Mouse (Mus musculus): ENCODE results near the gene Dab1.

Dab1 gene

DNA sequence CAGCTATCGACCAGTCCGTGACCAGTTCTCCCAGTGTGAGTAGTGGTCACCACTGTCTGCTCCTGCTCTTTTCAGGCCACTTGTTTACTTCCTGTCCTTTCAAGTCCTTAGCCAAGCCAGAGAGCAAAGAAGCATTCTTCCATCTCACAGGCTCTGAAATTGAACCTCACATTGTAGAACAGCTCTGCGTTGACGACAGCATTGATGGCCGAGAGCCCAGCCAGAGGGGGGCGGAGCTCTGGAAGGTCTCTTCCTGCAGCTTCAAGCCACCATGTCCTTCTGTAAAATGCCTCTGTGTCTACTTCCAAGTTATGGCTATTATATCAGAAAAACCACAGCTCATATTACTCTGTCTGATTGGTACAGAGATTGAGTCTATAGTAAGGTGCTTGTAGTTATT is 1127.3 kb downstream of the Dab1 start:
- no peak for DNase-seq (ENCODE audit: low spot score)

DNA sequence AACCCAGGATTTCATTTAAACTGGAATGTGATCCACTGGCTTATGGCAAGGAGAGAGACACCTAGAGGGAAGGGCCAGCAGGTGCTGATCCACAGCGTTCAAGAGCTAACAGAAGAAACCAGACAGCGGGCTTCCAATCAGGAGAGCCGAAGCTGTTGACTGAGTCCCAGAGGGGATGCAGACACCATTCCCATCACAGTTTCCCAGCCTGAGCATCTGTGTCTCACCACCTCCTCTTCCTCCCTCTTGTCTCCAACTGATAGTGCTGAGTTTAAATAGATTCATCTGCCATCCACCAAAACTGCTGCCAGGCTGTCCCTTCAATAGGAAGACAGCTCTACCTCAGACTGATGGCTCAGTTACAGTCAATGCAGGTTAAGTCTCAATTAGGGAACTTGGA is 1134.9 kb downstream of the Dab1 start:
- no peak for DNase-seq (ENCODE audit: low spot score)

DNA sequence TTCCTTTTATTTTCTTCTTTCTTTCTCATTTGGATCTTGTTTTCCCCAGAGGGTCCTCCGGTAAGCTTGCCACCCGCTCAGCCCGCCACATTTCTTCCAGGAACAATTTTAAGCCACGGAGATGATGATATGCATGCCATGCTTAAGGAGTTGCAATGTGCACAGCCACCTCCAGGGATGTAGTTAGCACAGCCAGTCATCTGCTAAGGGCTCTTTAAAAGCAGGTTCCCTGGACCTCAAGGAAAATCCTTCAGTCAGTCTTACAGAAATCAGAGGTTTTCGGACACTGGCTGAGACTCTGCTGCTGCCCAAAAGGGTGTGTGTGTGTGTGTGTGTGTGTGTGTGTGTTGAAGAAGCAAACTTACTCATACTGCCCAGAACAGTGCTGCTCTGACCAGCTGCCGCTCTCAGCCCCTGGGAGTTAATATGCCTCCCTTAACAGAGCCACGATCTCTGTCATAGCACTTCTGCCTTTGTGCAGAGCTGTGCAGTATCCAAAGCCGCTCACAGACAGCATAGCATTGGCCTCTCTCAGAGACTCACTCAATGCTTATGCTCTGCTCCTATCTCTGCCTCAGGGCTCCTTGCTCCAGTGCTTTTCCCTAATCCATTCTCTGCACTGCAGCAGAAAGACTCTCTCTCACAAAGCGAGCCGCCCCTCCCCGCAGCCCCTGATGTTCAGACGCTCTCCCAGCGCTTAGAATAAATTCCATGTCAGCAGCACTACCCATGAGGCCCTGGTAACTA is 1141.9 kb downstream of the Dab1 start:
- no peak for DNase-seq (ENCODE audit: low spot score)

DNA sequence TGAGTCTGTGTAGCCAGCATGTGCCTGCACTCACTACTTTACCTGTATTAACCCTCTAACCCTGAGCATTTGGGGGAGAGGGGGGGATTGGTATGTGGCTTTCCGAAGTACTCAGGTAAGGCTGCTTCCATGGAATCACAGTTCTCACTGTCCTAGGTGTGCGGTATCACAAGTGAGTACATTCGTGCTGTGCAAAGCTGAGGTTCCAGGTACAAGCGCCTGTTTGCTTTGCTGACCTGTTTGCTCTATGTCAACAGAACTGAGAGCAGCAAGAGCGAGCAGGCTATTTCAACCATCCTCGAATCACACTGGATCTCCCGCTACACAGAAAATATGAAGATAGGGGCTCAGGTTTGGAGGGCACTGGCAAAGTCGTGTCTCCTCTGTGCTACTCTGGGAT is 1146.9 kb downstream of the Dab1 start, which contains the start of gene C8b:
Gene C8b, plus strand, starts transcription at position 253 of the 400 bp plus-strand sequence.
- DNase-seq (ENCODE audit: low spot score) = no peak

DNA sequence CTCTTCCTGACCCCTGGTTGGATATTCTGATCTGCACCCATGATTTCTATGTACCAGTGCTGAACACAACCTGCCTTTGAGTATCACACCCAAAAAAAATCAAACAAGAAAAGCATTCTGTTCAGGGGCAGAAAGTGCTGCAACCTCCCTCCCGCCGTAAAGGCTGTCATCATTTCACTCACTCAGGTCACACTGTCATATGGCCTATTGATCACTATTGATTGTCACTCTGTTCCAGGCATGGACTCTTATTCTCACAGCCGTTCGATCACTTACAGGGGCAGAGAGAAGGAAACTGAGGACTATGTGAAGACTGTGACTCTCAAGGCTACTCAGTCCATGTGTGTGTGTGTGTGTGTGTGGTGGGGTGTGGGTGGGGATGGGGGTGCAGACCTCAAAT is 1149.0 kb downstream of the Dab1 start:
- DNase-seq (ENCODE audit: low spot score) = no peak

DNA sequence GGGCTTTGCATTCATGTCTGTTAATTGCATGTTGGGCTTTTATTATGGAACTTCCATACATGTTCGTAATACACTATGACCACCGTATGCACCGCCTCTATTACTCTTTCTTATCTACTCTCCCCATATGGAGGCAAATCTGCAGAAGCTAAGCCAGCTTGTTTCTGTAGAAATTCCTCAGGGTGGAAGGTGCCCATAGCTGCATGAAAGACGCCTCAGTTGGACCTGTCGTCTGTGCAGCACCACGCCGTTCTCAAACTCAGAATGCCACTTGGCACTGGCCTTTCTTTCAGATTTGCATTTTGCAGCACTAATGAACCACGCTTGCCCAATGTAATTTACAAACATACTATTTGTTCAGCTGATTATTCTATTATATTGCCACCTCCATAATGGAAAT is 1150.4 kb downstream of the Dab1 start:
- DNase-seq (ENCODE audit: low spot score) = no peak

DNA sequence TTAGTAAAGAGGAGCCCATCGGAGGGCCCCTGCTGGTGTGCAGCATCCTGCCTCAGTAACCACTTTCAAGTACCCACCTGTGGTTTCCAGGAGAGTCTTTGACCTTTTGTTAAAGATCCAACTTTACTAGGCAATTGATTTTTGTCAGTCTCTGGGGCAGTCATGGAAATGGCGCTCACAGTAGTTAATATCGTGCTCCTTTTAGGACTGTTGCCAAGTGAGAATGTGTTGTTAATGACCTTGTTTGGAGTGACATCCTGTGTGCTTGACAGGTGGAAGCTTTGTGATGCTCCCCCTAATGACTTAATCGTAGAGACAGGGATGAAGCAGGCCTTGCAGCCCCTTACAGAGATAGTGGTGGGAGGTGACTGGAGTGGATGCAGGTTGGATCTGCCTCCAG is 1151.2 kb downstream of the Dab1 start:
- no peak for DNase-seq (ENCODE audit: low spot score)

DNA sequence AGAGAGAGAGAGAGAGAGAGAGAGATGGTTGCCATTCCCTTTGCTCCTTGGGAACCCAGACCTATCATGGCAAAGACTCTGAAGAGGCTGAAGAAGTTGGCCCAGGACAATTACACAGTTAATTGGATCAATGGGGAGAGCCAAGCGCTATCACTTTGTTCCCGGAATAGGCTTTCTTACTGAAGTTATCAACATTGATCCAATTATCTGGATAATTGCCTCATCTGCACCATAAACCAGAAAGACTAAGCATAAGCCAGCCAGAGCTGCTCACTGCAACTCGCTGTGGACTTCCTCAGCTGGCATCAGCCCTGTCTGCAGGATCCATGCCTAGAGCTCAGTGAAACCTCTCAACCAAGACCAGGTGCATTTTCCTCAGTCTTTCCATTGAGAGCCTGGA is 1156.4 kb downstream of the Dab1 start:
- DNase-seq (ENCODE audit: low spot score) = no peak

DNA sequence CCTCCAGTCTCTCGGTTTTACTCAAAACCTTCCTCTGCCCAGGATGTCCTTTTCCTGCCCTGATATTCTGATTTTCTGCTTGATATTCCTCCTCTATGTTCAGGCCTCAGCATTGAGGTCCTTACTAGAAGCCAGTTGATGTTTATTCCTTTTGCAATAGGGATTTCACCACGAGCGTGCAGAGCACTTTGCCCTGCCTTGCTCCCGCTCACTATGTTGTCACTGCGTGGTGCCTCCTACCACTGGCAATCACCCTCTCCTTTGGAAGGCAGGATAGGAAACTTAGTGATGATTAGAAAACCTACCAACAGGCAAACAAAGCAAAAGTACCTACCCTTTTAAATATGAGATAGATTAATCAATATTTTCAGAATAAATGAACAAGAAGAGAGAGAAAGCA is 1160.3 kb downstream of the Dab1 start:
- no peak for DNase-seq (ENCODE audit: low spot score)

DNA sequence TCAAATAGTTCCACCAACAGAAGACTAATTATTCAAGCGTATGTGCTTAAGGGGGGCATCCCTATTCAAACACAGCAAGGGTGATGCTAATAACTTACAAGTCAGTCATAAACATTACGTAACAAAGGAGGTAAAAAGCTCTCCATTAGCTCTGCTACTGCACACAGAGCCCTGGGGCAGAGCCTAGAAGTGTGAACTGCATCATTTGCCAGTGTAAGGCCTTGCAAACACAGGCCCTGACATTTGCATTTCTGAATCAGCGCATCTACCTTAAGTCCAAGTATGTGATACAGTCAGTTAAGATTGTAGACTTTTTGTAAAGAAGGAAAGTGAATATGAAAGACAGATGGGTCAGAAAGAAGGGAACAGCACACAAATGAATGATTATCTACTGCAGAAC is 1162.3 kb downstream of the Dab1 start:
- no peak for DNase-seq (ENCODE audit: low spot score)

DNA sequence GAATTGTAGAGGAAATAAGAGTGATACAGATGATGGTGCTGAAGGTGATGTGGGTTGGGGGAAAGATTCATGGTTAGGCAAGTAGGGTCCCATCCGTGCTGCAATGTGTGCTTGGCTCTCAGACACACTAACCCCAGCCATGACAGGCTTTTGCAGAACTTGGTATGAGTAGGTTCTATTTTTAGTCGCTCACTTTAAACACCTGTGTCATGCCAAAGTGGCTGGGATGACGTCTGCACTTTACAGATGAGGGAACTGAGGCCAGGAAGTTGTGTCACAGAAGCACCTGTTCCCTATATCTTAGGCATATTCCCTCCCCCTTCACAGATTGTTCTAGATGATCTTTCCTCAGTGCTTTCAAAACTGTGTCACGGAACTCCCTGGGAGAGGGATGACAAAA is 1163.2 kb downstream of the Dab1 start:
- no peak for DNase-seq (ENCODE audit: low spot score)

DNA sequence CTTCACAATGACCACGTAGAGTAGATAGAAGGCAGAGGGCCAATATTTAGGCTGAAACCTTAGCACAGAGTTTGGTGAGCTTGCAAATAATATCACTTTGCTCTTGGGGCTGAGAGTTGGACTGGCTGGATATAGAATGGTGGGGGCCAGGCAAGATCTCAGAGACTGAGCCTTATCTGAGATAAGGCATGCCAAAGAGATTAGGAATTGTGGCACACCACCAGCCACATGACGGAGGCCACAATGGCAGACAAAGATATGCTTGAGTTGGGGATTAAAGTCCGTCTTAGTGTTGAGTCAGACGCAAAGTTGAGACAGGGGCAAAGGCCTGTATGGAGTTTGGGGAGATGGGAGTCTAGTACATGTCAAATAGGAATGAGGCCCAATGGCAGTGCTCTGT is 1173.0 kb downstream of the Dab1 start:
- DNase-seq (ENCODE audit: low spot score) = no peak

All from c-Kit-positive CD71-positive TER-119-positive erythroid progenitor cells, embryonic 14.5 days (primary cell).